Mouse (Mus musculus) right cerebral cortex, adult 2 months (tissue): ENCODE data around the gene AI854703.

Experiments
- DNase-seq, 2 experiments: peaks; one replicate each; pipeline ENCODE4 v3.0.0; 2021 to 2022; ENCODE audit warnings: low spot score in 2 of 2

The AI854703 gene

GRCm38 (mm10) chr6:48626464-48626863 is at the start of gene AI854703:
Gene AI854703, plus strand, starts transcription at chr6:48626764.
- DNase-seq, result no peak

GRCm38 (mm10) chr6:48578736-48579135 is 47.8 kb upstream of the AI854703 start:
- DNase-seq, result no peak

GRCm38 (mm10) chr6:48579215-48579648 is 47.3 kb upstream of the AI854703 start:
- DNase-seq, result no peak

- DNase-seq, result no peak
Observed at GRCm38 (mm10) chr6:48581257-48581656, 45.3 kb upstream of the AI854703 start.

- DNase-seq, result peak in 1 of 2 experiments; percentile 56
Observed at GRCm38 (mm10) chr6:48582037-48582436, 44.5 kb upstream of the AI854703 start.

GRCm38 (mm10) chr6:48589194-48589750 is 37.3 kb upstream of the AI854703 start, which contains the start of gene Gm45021:
Gene Gm45021, plus strand, starts transcription at chr6:48589610.
- no peak for DNase-seq

- no peak for DNase-seq
Observed at GRCm38 (mm10) chr6:48591221-48591845, 35.2 kb upstream of the AI854703 start.

GRCm38 (mm10) chr6:48591871-48592270 is 34.7 kb upstream of the AI854703 start:
- DNase-seq, result no peak

- peak; percentile 91 for DNase-seq
Observed at GRCm38 (mm10) chr6:48593158-48594042, 33.2 kb upstream of the AI854703 start, which contains the start of the genes Repin1 and Gm44965. Gene Repin1, plus strand, starts transcription at chr6:48593883. Gene Gm44965, plus strand, starts transcription at chr6:48593941.

- DNase-seq, result peak; percentile 54 to 68
Observed at GRCm38 (mm10) chr6:48594043-48594738, 32.4 kb upstream of the AI854703 start.

- peak; percentile 44 to 47 for DNase-seq
Observed at GRCm38 (mm10) chr6:48595278-48595677, 31.3 kb upstream of the AI854703 start.

GRCm38 (mm10) chr6:48596545-48597232 is 29.9 kb upstream of the AI854703 start:
- DNase-seq, result no peak

- DNase-seq, result no peak
Observed at GRCm38 (mm10) chr6:48597233-48597625, 29.3 kb upstream of the AI854703 start.

GRCm38 (mm10) chr6:48600594-48600993 is 26.0 kb upstream of the AI854703 start:
- no peak for DNase-seq

- DNase-seq, result peak; percentile 94 to 97
Observed at GRCm38 (mm10) chr6:48601271-48602079, 25.1 kb upstream of the AI854703 start, which contains the start of gene Zfp775. Gene Zfp775, plus strand, starts transcription at chr6:48602063.

GRCm38 (mm10) chr6:48602080-48602741 is 24.4 kb upstream of the AI854703 start:
- peak; percentile 62 to 64 for DNase-seq

GRCm38 (mm10) chr6:48608124-48608523 is 18.4 kb upstream of the AI854703 start:
- DNase-seq, result no peak

- no peak for DNase-seq
Observed at GRCm38 (mm10) chr6:48609512-48609911, 17.1 kb upstream of the AI854703 start.

GRCm38 (mm10) chr6:48610657-48611056 is 15.9 kb upstream of the AI854703 start:
- no peak for DNase-seq

- DNase-seq, result no peak
Observed at GRCm38 (mm10) chr6:48613464-48613863, 13.1 kb upstream of the AI854703 start.
